Mouse (Mus musculus): ENCODE measurements at regions not wholly inside any gene's neighbourhood (a gene's known extent, or its start where the extent isn't known, plus 50 kb on each side); places are given as distances from the start of the nearest gene placed in this dataset.

GRCm38 (mm10) chr14:24081911-24082558 is 67.7 kb upstream of the Kcnma1 start:
- Histone ChIP-seq H3K9ac (no peak overlapping the region), H3K4me1 (replicated peaks; ENCODE audit: control insufficient read depth, insufficient read depth, low read length) (no peaks in the 10 kb centered on the region), H3K4me3 (replicated peaks; ENCODE audit: low read length) (no peak overlapping the region), H3K9me3 (ENCODE audit: control insufficient read depth, low read length) (no peaks in the 10 kb centered on the region), H3K36me3 (replicated peaks; ENCODE audit: control insufficient read depth, insufficient read depth) (no peaks in the 10 kb centered on the region), H3K4me2 (replicated peaks) (peak overlapping the region; percentile 11; the same call in 1 of the 2 replicates), H3K27me3 (ENCODE audit: control insufficient read depth, insufficient read depth, low read length) (no peaks in the 10 kb centered on the region), H3K27ac (no peak overlapping the region)
- WGBS, result 26% methylated on average over 11 of the region's 11 CpGs
- no peak for ATAC-seq (ENCODE audit: low FRiP score)
- DNase-seq (ENCODE audit: low spot score), result no peak

GRCm38 (mm10) chr14:24068693-24069092 is 54.4 kb upstream of the Kcnma1 start:
- DNase-seq (ENCODE audit: low spot score) (no peak), ATAC-seq (ENCODE audit: low FRiP score) (no peak)
- Histone ChIP-seq H3K9ac (no peak overlapping the region), H3K9me3 (ENCODE audit: control insufficient read depth, low read length) (no peaks in the 10 kb centered on the region), H3K4me3 (replicated peaks; ENCODE audit: low read length) (no peak overlapping the region), H3K27ac (no peak overlapping the region), H3K27me3 (ENCODE audit: control insufficient read depth, insufficient read depth, low read length) (no peaks in the 10 kb centered on the region), H3K4me2 (replicated peaks) (no peak overlapping the region), H3K36me3 (replicated peaks; ENCODE audit: control insufficient read depth, insufficient read depth) (no peaks in the 10 kb centered on the region), H3K4me1 (replicated peaks; ENCODE audit: control insufficient read depth, insufficient read depth, low read length) (no peaks in the 10 kb centered on the region)
- WGBS, result 54% methylated on average over 4 of the region's 4 CpGs

GRCm38 (mm10) chr14:24067657-24068056 is 53.4 kb upstream of the Kcnma1 start:
- Histone ChIP-seq H3K4me2 (replicated peaks) (no peak overlapping the region), H3K9me3 (ENCODE audit: control insufficient read depth, low read length) (no peaks in the 10 kb centered on the region), H3K27ac (no peak overlapping the region), H3K36me3 (replicated peaks; ENCODE audit: control insufficient read depth, insufficient read depth) (no peaks in the 10 kb centered on the region), H3K27me3 (ENCODE audit: control insufficient read depth, insufficient read depth, low read length) (no peaks in the 10 kb centered on the region), H3K4me1 (replicated peaks; ENCODE audit: control insufficient read depth, insufficient read depth, low read length) (no peaks in the 10 kb centered on the region), H3K9ac (no peak overlapping the region), H3K4me3 (replicated peaks; ENCODE audit: low read length) (no peak overlapping the region)
- WGBS, result 45% methylated on average over 6 of the region's 6 CpGs
- DNase-seq (ENCODE audit: low spot score) (peak; percentile 71), ATAC-seq (ENCODE audit: low FRiP score) (no peak)

- WGBS, result 56% methylated on average over 4 of the region's 4 CpGs
- Histone ChIP-seq H3K27ac (no peak overlapping the region), H3K4me2 (replicated peaks) (no peak overlapping the region), H3K9ac (no peak overlapping the region), H3K27me3 (ENCODE audit: control insufficient read depth, insufficient read depth, low read length) (no peaks in the 10 kb centered on the region), H3K36me3 (replicated peaks; ENCODE audit: control insufficient read depth, insufficient read depth) (no peaks in the 10 kb centered on the region), H3K9me3 (ENCODE audit: control insufficient read depth, low read length) (no peaks in the 10 kb centered on the region), H3K4me3 (replicated peaks; ENCODE audit: low read length) (no peak overlapping the region), H3K4me1 (replicated peaks; ENCODE audit: control insufficient read depth, insufficient read depth, low read length) (no peaks in the 10 kb centered on the region)
- ATAC-seq (ENCODE audit: low FRiP score) (no peak), DNase-seq (ENCODE audit: low spot score) (no peak)
Measured at GRCm38 (mm10) chr14:24065231-24065767, 51.0 kb upstream of the Kcnma1 start.
